Mouse (Mus musculus) ES-E14 (cell line): ENCODE measurements around the gene Armc10.
"Not testable (repeated sequence)": the region's sequence is repeated elsewhere in the genome, so short reads cannot be mapped to it uniquely, and the experiment has no call there.

ENCODE experiments used
- HCFC1 ChIP-seq: IDR thresholded peaks from 2 replicates; pipeline ENCODE4 v1.6.1; 2012; ENCODE audit warnings: low read length, inconsistent platforms, borderline replicate concordance; ENCODE audit not compliant: insufficient read depth
- ZNF384 ChIP-seq: IDR thresholded peaks from 2 replicates; pipeline ENCODE4 v1.6.1; 2012; ENCODE audit warnings: low read depth, low read length, inconsistent platforms

DNA sequence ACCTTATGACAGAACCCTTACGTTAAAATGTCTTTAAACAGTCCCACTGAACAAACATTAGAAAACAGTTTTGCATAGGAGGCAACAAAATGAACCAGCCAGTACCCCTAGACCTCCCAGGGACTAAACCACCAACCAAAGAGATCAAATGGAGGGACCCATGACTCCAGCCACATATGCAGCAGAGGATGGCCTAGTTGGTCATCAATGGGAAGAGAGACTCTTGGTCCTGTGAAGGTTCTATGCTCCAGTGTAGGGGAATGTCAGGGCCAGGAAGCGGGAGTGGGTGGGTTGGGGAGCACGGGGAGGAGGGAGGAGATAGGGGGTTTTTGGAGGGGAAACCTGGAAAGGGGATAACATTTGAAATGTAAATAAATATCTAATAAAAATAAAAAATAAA, 53.9 kb downstream of the Armc10 start:
- TF ChIP-seq ZNF384, HCFC1: not testable (repeated sequence)
